Mouse (Mus musculus) heart, embryonic 14.5 days (tissue): ENCODE results near the gene Gsdme. TPM values are rescaled to one million over a fixed set of nuclear protein-coding genes. Genes with fewer than 3 reads are reported as not detected.

Experiments used
- ATAC-seq: fragments of 200-750 bp; cut with Nextera tagmentation; 2 replicates; pipeline ENCODE4 v1.8.0; 2017; ENCODE audit warnings: low read depth, moderate TSS enrichment; ENCODE audit not compliant: insufficient number of reproducible peaks, insufficient read depth, low FRiP score
- H3K27ac ChIP-seq, 2 experiments: fragments of 200-500 bp in 1 of 2; fragments of 300-500 bp in 1 of 2; sonication (generic) in 1 of 2; replicated peaks in 1 of 2; 2 replicates each; pipeline ENCODE4 v1.5.1; 2012 to 2014; ENCODE audit warnings: low read depth in 2 of 2, low read length in 2 of 2, control low read depth in 1 of 2, mild to moderate bottlenecking in 1 of 2, mixed read lengths in 1 of 2; ENCODE audit not compliant: control insufficient read depth in 1 of 2, insufficient read depth in 1 of 2
- H3K27me3 ChIP-seq: fragments of 300-500 bp; sonication (generic); 2 replicates; pipeline ENCODE4 v1.6.1; 2014; ENCODE audit warnings: mild to moderate bottlenecking, low read length, control low read depth; ENCODE audit not compliant: control insufficient read depth, insufficient read depth
- H3K36me3 ChIP-seq: fragments of 300-500 bp; sonication (generic); 2 replicates; pipeline ENCODE4 v1.6.1; 2014; ENCODE audit warnings: mild to moderate bottlenecking, control low read depth, low read length, mixed read lengths; ENCODE audit not compliant: control insufficient read depth, insufficient read depth
- H3K4me1 ChIP-seq, 2 experiments: fragments of 200-500 bp in 1 of 2; fragments of 300-500 bp in 1 of 2; sonication (generic) in 1 of 2; 2 replicates each; pipeline ENCODE4 v1.6.1; 2012 to 2014; ENCODE audit warnings: low read length in 2 of 2, control low read depth in 1 of 2, mixed read lengths in 1 of 2; ENCODE audit not compliant: control insufficient read depth in 2 of 2, insufficient read depth in 2 of 2
- H3K4me2 ChIP-seq: fragments of 300-500 bp; sonication (generic); 2 replicates; pipeline ENCODE4 v1.6.1; 2014; ENCODE audit warnings: mild to moderate bottlenecking, low read length
- H3K4me3 ChIP-seq, 2 experiments: fragments of 200-500 bp in 1 of 2; fragments of 300-500 bp in 1 of 2; sonication (generic) in 1 of 2; 2 replicates each; pipeline ENCODE4 v1.5.1; 2012 to 2014; ENCODE audit warnings: low read length in 2 of 2, mild to moderate bottlenecking in 2 of 2, control low read depth in 1 of 2, low read depth in 1 of 2, moderate library complexity in 1 of 2; ENCODE audit not compliant: control insufficient read depth in 1 of 2, insufficient read depth in 1 of 2
- H3K9ac ChIP-seq: fragments of 300-500 bp; sonication (generic); 2 replicates; pipeline ENCODE4 v1.6.1; 2014; ENCODE audit warnings: mild to moderate bottlenecking, low read length
- H3K9me3 ChIP-seq: fragments of 300-500 bp; sonication (generic); 2 replicates; pipeline ENCODE4 v1.6.1; 2016; ENCODE audit warnings: low read length, control low read depth; ENCODE audit not compliant: control insufficient read depth
- WGBS: fragments of 180-500 bp; shearing (Covaris S2); extraction: QIAGEN DNeasy Blood & Tissue Kit; methylation state at CpG from one replicate; pipeline ENCODE4 v1.1.7; 2014; 5-methylcytosine and 5-hydroxymethylcytosine counted together
- polyA plus RNA-seq: library from polyadenylated mRNA; unstranded; fragments of >200 nt; fragmentation: Nextera tagmentation; extraction: Ambion mirVana; gene quantifications from 2 replicates; pipeline ENCODE4 v1.2.1, GENCODE M21; 2014

Gsdme gene
- polyA plus RNA-seq, 1 experiment from 2014 or later, result 37.7 TPM

GRCm38 (mm10) chr6:50247356-50247755, 16.3 kb downstream of the Gsdme start:
- no peak overlapping the region for H3K4me2 ChIP-seq
- H3K9ac ChIP-seq, result no peak overlapping the region
- no peak for ATAC-seq
- no peaks in the 10 kb centered on the region for H3K27me3 ChIP-seq
- no peaks in the 10 kb centered on the region for H3K36me3 ChIP-seq
- no peak overlapping the region for H3K27ac ChIP-seq
- no peaks in the 10 kb centered on the region for H3K9me3 ChIP-seq
- no peak overlapping the region for H3K4me3 ChIP-seq
- 53% methylated on average over 2 of the region's 2 CpGs for WGBS
- no peaks in the 10 kb centered on the region for H3K4me1 ChIP-seq

DNA sequence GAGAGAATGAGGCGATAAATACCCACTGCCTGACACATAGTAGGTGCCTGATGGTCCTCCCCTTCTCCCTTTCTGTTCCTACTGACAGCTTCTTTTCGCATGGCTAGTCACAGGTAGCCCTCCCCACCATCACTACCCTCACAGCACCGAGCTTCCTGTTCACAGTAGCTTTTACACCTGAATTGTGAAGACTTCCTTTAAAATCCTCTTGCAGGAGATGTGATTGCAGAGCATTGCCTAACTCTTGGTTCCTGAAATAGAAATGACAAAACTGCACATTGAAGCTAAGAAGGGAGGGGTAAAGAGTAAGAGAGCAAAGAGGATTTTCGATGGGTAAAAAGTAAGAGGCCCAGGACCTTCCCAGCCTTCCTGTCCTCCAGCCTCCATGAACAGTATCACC, 18.7 kb downstream of the Gsdme start:
- Histone ChIP-seq H3K9ac (no peak overlapping the region), H3K36me3 (no peaks in the 10 kb centered on the region), H3K4me2 (no peak overlapping the region), H3K9me3 (no peaks in the 10 kb centered on the region), H3K4me1 (no peaks in the 10 kb centered on the region), H3K27me3 (no peaks in the 10 kb centered on the region), H3K27ac (no peak overlapping the region), H3K4me3 (no peak overlapping the region)
- 78% methylated on average over 4 of the region's 4 CpGs for WGBS
- no peak for ATAC-seq

- Histone ChIP-seq H3K4me2 (no peak overlapping the region), H3K9me3 (no peaks in the 10 kb centered on the region), H3K27me3 (no peaks in the 10 kb centered on the region), H3K4me1 (no peaks in the 10 kb centered on the region), H3K36me3 (no peaks in the 10 kb centered on the region), H3K4me3 (no peak overlapping the region), H3K27ac (no peak overlapping the region), H3K9ac (no peak overlapping the region)
- 71% methylated on average over 4 of the region's 4 CpGs for WGBS
- ATAC-seq, result no peak
Measured at GRCm38 (mm10) chr6:50244126-50244525, 19.5 kb downstream of the Gsdme start.

DNA sequence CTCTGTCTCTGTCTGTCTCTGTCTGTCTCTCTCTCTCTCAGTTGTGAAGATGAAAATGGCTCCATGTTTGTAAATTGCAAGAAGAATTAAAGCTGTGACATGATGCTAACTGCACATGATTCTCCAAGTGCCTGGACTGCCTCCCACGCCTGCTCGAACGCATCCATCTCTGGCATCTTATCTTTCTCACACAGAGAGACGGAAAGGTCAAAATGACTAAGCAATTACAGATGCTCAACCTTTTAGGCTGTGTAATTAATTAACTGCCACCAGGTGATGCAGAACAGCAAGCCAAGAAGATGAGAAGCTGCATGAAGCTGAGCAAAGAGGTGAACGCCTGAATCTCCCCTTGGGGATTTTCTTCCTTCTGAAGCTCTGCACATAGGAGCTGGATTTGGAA, 23.2 kb downstream of the Gsdme start:
- WGBS, result 63% methylated on average over 5 of the region's 5 CpGs
- Histone ChIP-seq H3K4me1 (no peaks in the 10 kb centered on the region), H3K4me2 (no peak overlapping the region), H3K4me3 (no peak overlapping the region), H3K9me3 (no peaks in the 10 kb centered on the region), H3K27me3 (no peaks in the 10 kb centered on the region), H3K27ac (no peak overlapping the region), H3K9ac (no peak overlapping the region), H3K36me3 (no peaks in the 10 kb centered on the region)
- ATAC-seq, result no peak

- 74% methylated on average over 2 of the region's 2 CpGs for WGBS
- Histone ChIP-seq H3K9me3 (no peaks in the 10 kb centered on the region), H3K27ac (no peak overlapping the region), H3K9ac (no peak overlapping the region), H3K4me3 (no peak overlapping the region), H3K27me3 (no peaks in the 10 kb centered on the region), H3K4me2 (no peak overlapping the region), H3K4me1 (no peaks in the 10 kb centered on the region), H3K36me3 (no peaks in the 10 kb centered on the region)
- ATAC-seq, result no peak
Measured at GRCm38 (mm10) chr6:50239902-50240301, 23.8 kb downstream of the Gsdme start.

- Histone ChIP-seq H3K4me3 (no peak overlapping the region), H3K27me3 (no peaks in the 10 kb centered on the region), H3K36me3 (no peaks in the 10 kb centered on the region), H3K9me3 (no peaks in the 10 kb centered on the region), H3K9ac (no peak overlapping the region), H3K27ac (no peak overlapping the region), H3K4me2 (no peak overlapping the region), H3K4me1 (no peaks in the 10 kb centered on the region)
- ATAC-seq, result no peak
- WGBS, result 40% methylated on average over 2 of the region's 2 CpGs
Measured at GRCm38 (mm10) chr6:50237963-50238362, 25.7 kb downstream of the Gsdme start.

- Histone ChIP-seq H3K36me3 (no peaks in the 10 kb centered on the region), H3K27ac (no peak overlapping the region), H3K4me2 (no peak overlapping the region), H3K4me1 (no peaks in the 10 kb centered on the region), H3K9ac (no peak overlapping the region), H3K4me3 (no peak overlapping the region), H3K9me3 (no peaks in the 10 kb centered on the region), H3K27me3 (no peaks in the 10 kb centered on the region)
- 38% methylated on average over 1 of the region's 1 CpGs for WGBS
- no peak for ATAC-seq
Measured at GRCm38 (mm10) chr6:50232984-50233383, 30.7 kb downstream of the Gsdme start.

DNA sequence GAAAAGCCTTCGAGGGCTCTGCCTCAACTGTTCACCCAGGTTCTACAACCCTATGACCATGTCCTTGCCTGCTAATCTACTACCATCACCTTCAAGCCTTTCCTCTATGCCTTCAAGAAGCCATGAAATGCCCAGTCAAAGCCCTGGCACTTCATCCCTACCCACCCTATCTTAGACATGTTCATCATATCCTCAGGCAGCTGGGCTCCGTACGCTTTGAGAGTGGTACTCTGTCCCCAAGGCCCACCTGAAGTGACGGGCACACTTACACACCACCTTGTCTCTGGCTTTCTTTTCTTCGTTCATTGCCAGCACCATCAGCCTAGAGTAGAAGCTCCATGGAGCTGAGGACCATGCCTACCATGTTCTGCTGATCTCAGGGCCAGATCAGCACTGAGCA, 32.4 kb downstream of the Gsdme start:
- Histone ChIP-seq H3K9ac (no peak overlapping the region), H3K27me3 (no peaks in the 10 kb centered on the region), H3K4me1 (no peaks in the 10 kb centered on the region), H3K36me3 (no peaks in the 10 kb centered on the region), H3K4me2 (no peak overlapping the region), H3K4me3 (no peak overlapping the region), H3K27ac (no peak overlapping the region), H3K9me3 (no peaks in the 10 kb centered on the region)
- 85% methylated on average over 5 of the region's 5 CpGs for WGBS
- ATAC-seq, result no peak
